Mouse (Mus musculus): ENCODE measurements around the gene Txlng. TPM values are rescaled to one million over a fixed set of nuclear protein-coding genes. Genes with fewer than 3 reads are reported as not detected.
A peak's percentile ranks its signal among the peaks of the same experiment; 100 is the strongest.

Gene Txlng
- polyA plus RNA-seq, 1 experiment from 2014 or later: 12.9 TPM

DNA sequence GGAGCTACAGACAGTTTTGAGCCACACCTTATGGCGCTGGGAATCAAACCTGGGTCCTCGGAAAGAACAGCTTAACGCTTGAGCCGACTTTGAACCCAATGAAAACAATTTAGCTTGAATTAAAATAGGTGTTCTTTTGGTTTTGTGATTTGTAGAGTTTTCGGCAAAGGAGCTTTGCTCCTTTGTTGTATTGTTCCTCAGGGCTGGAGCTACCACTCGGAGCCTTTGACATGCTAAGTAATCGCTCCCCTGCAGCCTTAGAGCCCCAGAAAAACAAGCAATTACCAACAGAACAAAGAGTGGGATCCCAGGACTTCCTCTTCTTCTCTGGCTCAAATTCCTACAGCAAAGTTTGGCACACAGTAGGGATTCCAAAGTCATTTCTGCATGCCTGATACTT is 73.2 kb downstream of the Txlng start:
- H3K36me3 ChIP-seq: no peaks in the 10 kb centered on the region
- no peak overlapping the region for H3K4me2 ChIP-seq
- no peaks in the 10 kb centered on the region for H3K9me3 ChIP-seq
- H3K27ac ChIP-seq: no peak overlapping the region
- H3K4me3 ChIP-seq (replicated peaks): no peak overlapping the region
- H3K4me1 ChIP-seq: no peaks in the 10 kb centered on the region
- 70% methylated on average over 7 of the region's 7 CpGs for WGBS
- no peak for ATAC-seq (ENCODE audit: insufficient read depth, low FRiP score, low read depth)
- no peaks in the 10 kb centered on the region for H3K27me3 ChIP-seq (replicated peaks)
- no peak overlapping the region for H3K9ac ChIP-seq

DNA sequence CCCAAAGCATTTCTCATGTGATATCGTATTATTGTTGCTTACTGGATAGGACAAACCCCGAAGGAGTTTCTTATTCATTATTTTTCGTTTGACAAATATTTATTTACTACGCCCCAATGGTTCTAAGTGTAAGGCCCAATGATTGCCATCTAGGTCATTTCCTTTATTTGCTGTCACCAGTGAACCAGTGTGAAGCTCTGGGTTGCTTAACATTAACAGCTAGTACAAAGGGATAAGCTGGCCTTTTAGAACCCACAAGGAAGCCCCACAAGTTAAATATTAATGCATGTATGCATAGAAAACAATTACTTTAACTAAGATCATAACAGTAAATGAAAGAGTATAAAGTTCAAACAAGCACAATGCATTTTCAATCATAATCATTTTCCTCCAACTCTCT is 74.9 kb downstream of the Txlng start:
- no peak overlapping the region for H3K4me2 ChIP-seq
- no peak overlapping the region for H3K27ac ChIP-seq
- 84% methylated on average over 4 of the region's 4 CpGs for WGBS
- H3K27me3 ChIP-seq (replicated peaks): no peaks in the 10 kb centered on the region
- no peaks in the 10 kb centered on the region for H3K9me3 ChIP-seq
- H3K4me3 ChIP-seq (replicated peaks): no peak overlapping the region
- H3K4me1 ChIP-seq: no peaks in the 10 kb centered on the region
- no peak for ATAC-seq (ENCODE audit: insufficient read depth, low FRiP score, low read depth)
- H3K9ac ChIP-seq: no peak overlapping the region
- no peaks in the 10 kb centered on the region for H3K36me3 ChIP-seq

DNA sequence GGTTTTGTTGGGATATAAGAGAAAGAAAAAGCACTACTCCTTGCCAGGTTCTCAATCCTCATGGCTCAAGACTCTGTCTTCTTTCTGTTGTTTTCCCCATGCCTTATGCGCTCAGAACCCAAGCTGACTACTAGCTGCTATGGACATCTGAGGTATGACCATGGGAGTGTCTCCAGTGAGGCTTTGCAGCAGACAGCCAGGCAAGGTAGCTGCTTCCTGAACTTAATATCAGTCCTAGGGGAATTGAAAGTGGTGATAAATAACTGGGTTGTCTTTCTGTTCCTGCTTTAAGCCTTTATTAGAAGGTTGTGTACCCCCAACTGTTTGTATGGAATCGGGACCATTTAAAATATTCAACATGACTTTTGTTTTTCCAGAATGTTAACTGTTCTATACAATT is 76.8 kb downstream of the Txlng start:
- no peaks in the 10 kb centered on the region for H3K27me3 ChIP-seq (replicated peaks)
- no peak overlapping the region for H3K4me3 ChIP-seq (replicated peaks)
- no peak for ATAC-seq (ENCODE audit: insufficient read depth, low FRiP score, low read depth)
- no peaks in the 10 kb centered on the region for H3K36me3 ChIP-seq
- no peak overlapping the region for H3K4me2 ChIP-seq
- 92% methylated on average over 2 of the region's 2 CpGs for WGBS
- H3K4me1 ChIP-seq: no peaks in the 10 kb centered on the region
- no peak overlapping the region for H3K9ac ChIP-seq
- H3K27ac ChIP-seq: no peak overlapping the region
- no peaks in the 10 kb centered on the region for H3K9me3 ChIP-seq

DNA sequence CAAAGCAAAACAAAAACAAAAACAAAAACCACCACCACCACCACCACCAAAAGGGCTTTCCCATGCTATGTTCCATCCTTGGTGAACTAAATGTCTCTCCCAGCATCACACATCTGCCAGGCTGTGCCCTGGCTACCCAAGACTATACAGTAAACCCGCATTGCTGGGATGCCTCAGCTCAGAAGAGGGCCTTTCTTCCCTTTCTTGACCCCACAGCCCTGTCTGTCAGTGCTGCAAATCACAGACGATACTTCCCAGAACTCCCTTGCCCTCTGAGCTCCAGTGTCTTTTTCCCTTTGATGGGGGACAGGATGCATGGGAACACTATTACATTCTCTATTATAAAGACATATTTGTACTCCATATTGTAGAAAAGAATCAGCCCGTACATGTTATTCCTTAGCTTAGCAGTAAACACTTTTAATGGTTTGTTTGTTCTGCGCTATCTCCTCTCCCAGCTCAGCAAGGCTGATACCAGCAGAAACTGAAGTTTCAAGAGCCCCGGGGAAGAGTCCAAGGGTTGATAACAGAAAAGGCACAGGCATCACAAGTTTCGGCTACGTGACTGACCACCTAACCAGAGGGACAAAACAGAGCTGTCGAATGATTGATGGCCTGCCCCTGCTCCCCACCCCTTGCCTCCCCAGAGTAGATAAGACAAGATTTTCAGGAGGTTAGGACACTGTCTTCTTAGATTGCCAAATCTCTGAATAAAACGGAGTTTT is 80.4 kb downstream of the Txlng start:
- ATAC-seq (ENCODE audit: insufficient read depth, low FRiP score, low read depth): peak; percentile 58; the same call in 1 of the 2 replicates
- WGBS: 47% methylated on average over 9 of the region's 9 CpGs
- Histone ChIP-seq H3K4me2 (no peak overlapping the region), H3K27me3 (replicated peaks) (no peaks in the 10 kb centered on the region), H3K4me1 (no peaks in the 10 kb centered on the region), H3K36me3 (no peaks in the 10 kb centered on the region), H3K27ac (no peak overlapping the region; the same call in 1 of the 2 replicates), H3K9ac (no peak overlapping the region), H3K4me3 (replicated peaks) (no peak overlapping the region), H3K9me3 (no peaks in the 10 kb centered on the region)

DNA sequence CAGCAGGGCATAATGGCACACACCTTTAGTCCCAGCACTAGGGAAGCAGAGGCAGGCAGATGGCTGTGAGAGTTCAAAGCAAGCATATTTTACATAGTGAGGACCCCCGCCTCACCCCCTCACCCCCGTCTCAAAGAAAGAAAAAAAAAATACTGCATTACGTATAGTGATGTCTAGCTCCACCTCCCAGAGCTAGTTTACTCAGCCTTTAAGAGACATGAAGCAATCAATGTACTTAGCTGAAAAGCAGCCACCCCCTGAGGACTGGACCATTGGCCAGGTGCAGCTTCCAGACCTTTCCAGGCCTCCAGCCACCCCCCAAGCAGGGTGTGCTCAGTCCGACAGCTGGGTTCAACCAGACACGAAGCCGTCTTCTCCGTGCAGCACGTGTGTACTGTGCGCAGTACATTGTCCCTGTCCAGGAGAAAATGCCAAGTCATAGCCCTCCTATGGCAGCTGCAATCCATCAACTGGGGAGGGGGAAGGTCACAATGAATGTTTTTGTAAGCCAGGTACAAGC is 93.1 kb downstream of the Txlng start:
- peak overlapping the region; percentile 39 for H3K4me3 ChIP-seq (replicated peaks)
- H3K27me3 ChIP-seq (replicated peaks): no peaks in the 10 kb centered on the region
- no peaks in the 10 kb centered on the region for H3K4me1 ChIP-seq
- H3K27ac ChIP-seq: peak overlapping the region; percentile 88
- WGBS: 20% methylated on average over 9 of the region's 9 CpGs
- H3K9ac ChIP-seq: no peak overlapping the region
- H3K36me3 ChIP-seq: no peaks in the 10 kb centered on the region
- H3K4me2 ChIP-seq: peak overlapping the region; percentile 60
- peak; percentile 89 for ATAC-seq (ENCODE audit: insufficient read depth, low FRiP score, low read depth)
- H3K9me3 ChIP-seq: no peaks in the 10 kb centered on the region

DNA sequence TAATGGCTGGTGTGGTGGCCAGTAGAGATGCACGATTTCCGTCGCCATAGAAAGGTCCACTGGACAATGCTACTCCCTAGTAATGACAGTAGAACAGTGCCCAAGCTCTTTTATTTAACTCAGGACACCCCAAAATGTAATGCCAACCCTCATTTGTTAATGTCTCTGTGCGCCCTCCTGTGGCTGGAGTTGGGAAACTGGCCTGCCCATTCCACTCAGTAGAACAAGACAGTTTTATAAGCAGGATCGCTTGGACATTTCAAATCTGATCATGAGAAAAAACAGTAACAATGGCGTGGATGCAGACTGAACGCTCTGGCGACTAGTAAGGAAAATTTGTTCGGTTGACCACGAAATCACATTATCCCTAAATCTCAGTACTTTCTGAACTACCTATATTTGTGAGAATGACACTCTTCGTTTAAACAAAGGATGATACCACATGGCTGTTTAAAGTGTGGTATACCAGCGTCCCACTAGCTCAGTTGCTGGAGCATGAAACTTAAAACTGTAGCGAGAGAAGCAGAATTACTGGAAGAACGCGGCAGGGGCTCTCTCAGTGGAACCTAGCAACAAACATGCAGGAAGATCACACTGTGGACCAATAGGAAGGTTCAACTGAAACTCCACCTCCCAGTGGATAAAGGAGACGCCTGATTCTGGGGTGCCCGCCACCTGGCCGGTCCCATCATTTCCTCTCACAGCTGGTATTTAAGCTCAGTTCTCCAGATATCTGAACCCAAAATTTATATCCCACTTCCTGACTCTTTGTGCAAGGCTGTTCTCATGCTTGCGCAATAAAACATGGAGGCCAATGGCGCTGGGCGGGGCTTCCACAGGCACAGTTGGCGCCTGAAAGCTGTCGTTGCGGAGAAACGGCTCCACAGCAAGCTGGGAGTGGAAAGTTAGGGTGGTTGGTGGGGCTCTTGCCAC is 94.0 kb downstream of the Txlng start:
- Histone ChIP-seq H3K27ac (peak overlapping the region; percentile 88), H3K36me3 (no peaks in the 10 kb centered on the region), H3K4me3 (replicated peaks) (peak overlapping the region; percentile 39), H3K27me3 (replicated peaks) (no peaks in the 10 kb centered on the region), H3K9ac (no peak overlapping the region), H3K9me3 (no peaks in the 10 kb centered on the region), H3K4me2 (peak overlapping the region; percentile 60), H3K4me1 (no peaks in the 10 kb centered on the region)
- WGBS: 26% methylated on average over 25 of the region's 25 CpGs
- peak; percentile 88 for ATAC-seq (ENCODE audit: insufficient read depth, low FRiP score, low read depth)

DNA sequence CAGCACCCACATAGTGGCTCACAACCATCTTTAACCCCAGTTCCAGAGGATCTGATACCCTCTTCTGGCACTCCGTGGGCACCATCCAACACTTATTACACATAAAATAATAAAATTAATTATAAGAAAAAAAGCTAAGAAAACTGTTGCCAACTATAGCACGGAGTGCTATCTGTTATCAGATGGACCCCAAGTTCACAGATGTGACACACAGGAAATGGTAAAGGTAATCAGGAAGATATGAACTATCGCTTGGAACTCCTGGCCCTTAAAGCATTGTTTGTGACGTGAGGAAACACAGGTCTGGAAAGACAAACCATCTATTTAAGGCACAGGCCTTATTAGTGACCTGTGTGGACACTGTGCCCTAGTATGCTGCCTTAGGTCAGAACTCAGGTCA is 99.2 kb downstream of the Txlng start:
- no peak overlapping the region for H3K27ac ChIP-seq
- no peaks in the 10 kb centered on the region for H3K27me3 ChIP-seq (replicated peaks)
- H3K36me3 ChIP-seq: no peaks in the 10 kb centered on the region
- no peaks in the 10 kb centered on the region for H3K4me1 ChIP-seq
- no peak overlapping the region for H3K9ac ChIP-seq
- no peak for ATAC-seq (ENCODE audit: insufficient read depth, low FRiP score, low read depth)
- no peaks in the 10 kb centered on the region for H3K9me3 ChIP-seq
- WGBS: 80% methylated on average over 4 of the region's 4 CpGs
- no peak overlapping the region for H3K4me2 ChIP-seq
- H3K4me3 ChIP-seq (replicated peaks): no peak overlapping the region

MicroRNAs encoded within 50 kb of the gene (microRNA counts, 519-probe panel; counts per million panel counts)
- 2,377 counts per million, percentile 49 among the panel's probes with 10 or more counts for microRNA mmu-miR-3473

Small RNA genes within 50 kb of the gene (microRNA-seq; reads per million reads assigned to microRNA genes)
- not detected for gene Mir3473a

Other genes starting within 250 kb of the Txlng start
- 1.2 and 1.7 TPM in 2 replicates for gene Reps2, start 185.8 kb downstream of the Txlng start, polyA plus RNA-seq (2015; fragmentation: Nextera tagmentation; extraction: Ambion mirVana)
- gene Rbbp7, start 69.1 kb downstream of the Txlng start, polyA plus RNA-seq (2015; fragmentation: Nextera tagmentation; extraction: Ambion mirVana): 591 and 639 TPM in 2 replicates
- gene Syap1, start 59.0 kb upstream of the Txlng start, polyA plus RNA-seq (2015; fragmentation: Nextera tagmentation; extraction: Ambion mirVana): 37.8 and 38.0 TPM in 2 replicates
- gene Ctps2, start 71.8 kb upstream of the Txlng start, polyA plus RNA-seq (2015; fragmentation: Nextera tagmentation; extraction: Ambion mirVana): 77.1 and 89.1 TPM in 2 replicates
- gene S100g, start 135.1 kb upstream of the Txlng start, polyA plus RNA-seq (2015; fragmentation: Nextera tagmentation; extraction: Ambion mirVana): 86.0 and 88.1 TPM in 2 replicates